Mouse (Mus musculus): ENCODE data around the gene Fgfr2.

GRCm38 (mm10) chr7:132464894-132465293 lies 658.3 kb downstream of the Fgfr2 start:
- TF ChIP-seq ZC3H11A (IDR thresholded peaks at IDR 0.05; ENCODE audit: borderline replicate concordance, low read depth, low read length) (no peak), HCFC1 (IDR thresholded peaks at IDR 0.05; ENCODE audit: borderline replicate concordance, insufficient read depth, low read length) (no peak), MAFK (IDR thresholded peaks at IDR 0.05; ENCODE audit: insufficient read depth, low read depth, low read length) (no peak)
